Mouse (Mus musculus) heart, embryonic 16.5 days (tissue): Measurements from ENCODE around the gene Dlk2. TPM values are rescaled to one million over a fixed set of nuclear protein-coding genes. Genes with fewer than 3 reads are reported as not detected.

Experiments
- ATAC-seq: fragments of 200-750 bp; cut with Nextera tagmentation; replicated peaks from 2 replicates; pipeline ENCODE4 v1.8.0; 2017; ENCODE audit warnings: moderate number of reproducible peaks; ENCODE audit not compliant: insufficient read depth, low FRiP score; ENCODE audit errors: extremely low read depth
- H3K27ac ChIP-seq: fragments of 300-500 bp; sonication (generic); 2 replicates; pipeline ENCODE4 v1.5.1; 2014; ENCODE audit warnings: mild to moderate bottlenecking, low read length, control low read depth, moderate library complexity
- H3K27me3 ChIP-seq: fragments of 300-500 bp; sonication (generic); 2 replicates; pipeline ENCODE4 v1.6.1; 2014; ENCODE audit warnings: low read length, mixed read lengths; ENCODE audit not compliant: control insufficient read depth, insufficient read depth
- H3K36me3 ChIP-seq: fragments of 300-500 bp; sonication (generic); 2 replicates; pipeline ENCODE4 v1.6.1; 2014; ENCODE audit not compliant: control insufficient read depth, insufficient read depth
- H3K4me1 ChIP-seq: fragments of 300-500 bp; sonication (generic); 2 replicates; pipeline ENCODE4 v1.6.1; 2014; ENCODE audit warnings: low read length, mixed read lengths; ENCODE audit not compliant: control insufficient read depth, insufficient read depth
- H3K4me2 ChIP-seq: fragments of 300-500 bp; sonication (generic); 2 replicates; pipeline ENCODE4 v1.6.1; 2014; ENCODE audit warnings: low read depth, mild to moderate bottlenecking, control low read depth, low read length
- H3K4me3 ChIP-seq: fragments of 300-500 bp; sonication (generic); 2 replicates; pipeline ENCODE4 v1.5.1; 2014; ENCODE audit warnings: mild to moderate bottlenecking, control low read depth, low read length
- H3K9ac ChIP-seq: fragments of 300-500 bp; sonication (generic); 2 replicates; pipeline ENCODE4 v1.6.1; 2014; ENCODE audit warnings: low read length, control low read depth
- H3K9me3 ChIP-seq: fragments of 300-500 bp; sonication (generic); replicated peaks from 2 replicates; pipeline ENCODE4 v1.6.1; 2016; ENCODE audit warnings: low read length; ENCODE audit not compliant: control insufficient read depth
- WGBS: fragments of 180-500 bp; shearing (Covaris S2); extraction: QIAGEN DNeasy Blood & Tissue Kit; methylation state at CpG from one replicate; pipeline ENCODE4 v1.1.7; 2014; 5-methylcytosine and 5-hydroxymethylcytosine counted together
- polyA plus RNA-seq: library from polyadenylated mRNA; unstranded; fragments of >200 nt; fragmentation: Nextera tagmentation; extraction: Ambion mirVana; gene quantifications from 2 replicates; pipeline ENCODE4 v1.2.1, GENCODE M21; 2015

The Dlk2 gene
- polyA plus RNA-seq, 1 experiment from 2014 or later = 1.4 TPM

DNA sequence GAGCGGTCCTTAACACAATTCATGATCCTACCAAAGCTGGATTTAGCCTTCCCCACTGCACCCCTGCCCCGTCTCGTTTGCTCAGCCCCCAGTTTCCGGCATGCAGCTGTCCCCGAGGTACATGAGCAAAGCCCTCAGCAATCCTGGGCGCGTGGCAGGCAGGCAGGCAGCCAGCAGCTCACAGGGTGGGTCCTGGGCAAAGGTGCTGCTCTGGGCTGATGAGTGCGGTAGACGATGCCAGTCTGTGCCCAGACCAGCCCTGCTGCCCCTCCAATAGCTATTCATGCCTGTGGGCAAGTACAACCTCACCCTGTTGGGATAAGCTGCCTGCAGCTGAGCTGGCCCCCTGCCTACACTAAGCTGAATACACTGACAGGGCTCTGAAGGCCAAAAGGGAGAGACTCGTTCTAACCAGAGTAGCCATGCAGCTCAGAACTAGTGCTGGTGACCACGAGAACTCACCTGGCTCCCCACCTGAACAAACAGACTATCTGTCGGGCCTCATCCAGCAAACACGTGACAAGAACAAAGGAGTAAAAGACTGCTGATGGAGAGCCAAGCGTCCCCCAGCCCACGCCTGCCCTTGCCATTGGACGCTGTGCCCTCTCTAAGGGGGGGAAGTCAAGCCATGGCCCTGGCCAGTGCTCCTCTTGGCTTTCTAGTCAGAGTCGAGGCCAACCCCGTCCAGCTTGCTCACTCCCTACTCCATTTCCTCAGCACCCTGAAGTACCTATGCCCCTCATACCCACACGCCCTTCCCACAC lies 27.3 kb upstream of the Dlk2 start:
- Histone ChIP-seq H3K4me3 (no peak overlapping the region), H3K9ac (peak overlapping the region; percentile 28; the same call in 1 of the 2 replicates), H3K27me3 (no peaks in the 10 kb centered on the region), H3K4me2 (no peak overlapping the region), H3K36me3 (peaks cover 15% of the 10 kb centered on the region), H3K27ac (peak overlapping the region; percentile 45), H3K9me3 (no peaks in the 10 kb centered on the region), H3K4me1 (peaks cover 47% of the 10 kb centered on the region)
- ATAC-seq = no peak
- 75% methylated on average over 19 of the region's 19 CpGs for WGBS

DNA sequence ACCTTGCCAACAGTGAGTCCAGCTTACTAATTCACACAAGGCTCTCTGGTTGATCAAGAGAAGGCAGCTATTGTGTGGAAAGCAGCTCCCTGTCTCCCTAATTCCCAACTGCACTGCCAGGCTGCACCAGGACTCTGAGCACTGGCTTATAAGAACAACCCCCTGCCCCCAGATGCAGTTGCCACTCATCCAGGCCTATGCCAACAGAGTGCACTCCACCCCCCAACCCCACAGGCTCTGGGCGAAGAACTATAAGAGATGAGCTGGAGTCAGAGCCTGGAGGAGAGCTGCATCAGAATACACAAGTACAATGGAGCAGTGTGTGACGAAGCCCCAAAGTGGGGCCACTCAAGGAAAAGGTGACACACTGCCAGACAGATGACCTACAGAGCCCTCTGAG lies 25.2 kb upstream of the Dlk2 start:
- WGBS = 87% methylated on average over 2 of the region's 2 CpGs
- Histone ChIP-seq H3K27ac (no peak overlapping the region), H3K4me1 (peaks cover 44% of the 10 kb centered on the region), H3K4me2 (no peak overlapping the region), H3K9me3 (no peaks in the 10 kb centered on the region), H3K36me3 (peaks cover 14% of the 10 kb centered on the region), H3K27me3 (no peaks in the 10 kb centered on the region), H3K9ac (no peak overlapping the region), H3K4me3 (no peak overlapping the region)
- ATAC-seq = no peak

DNA sequence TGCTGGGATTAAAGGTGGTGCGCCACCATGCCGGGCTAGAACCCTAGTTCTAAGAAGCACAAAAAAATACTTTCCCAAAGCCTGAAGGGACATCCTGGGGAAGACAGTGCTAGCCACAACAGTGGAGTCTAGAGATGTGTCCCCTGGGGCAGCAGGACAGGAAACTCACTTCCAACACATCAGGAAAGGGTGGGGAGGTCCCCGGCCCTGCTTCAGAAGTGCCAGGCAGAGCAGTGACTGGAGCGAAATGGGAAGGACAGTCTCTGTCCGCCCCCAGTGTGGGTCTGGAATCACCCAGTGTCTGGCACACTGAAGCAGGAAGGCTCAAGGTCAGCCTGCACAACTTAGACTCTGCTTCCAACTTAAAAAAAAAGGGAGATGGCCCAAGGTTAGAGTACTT lies 24.5 kb upstream of the Dlk2 start:
- Histone ChIP-seq H3K36me3 (peaks cover 18% of the 10 kb centered on the region), H3K4me1 (peaks cover 46% of the 10 kb centered on the region)

DNA sequence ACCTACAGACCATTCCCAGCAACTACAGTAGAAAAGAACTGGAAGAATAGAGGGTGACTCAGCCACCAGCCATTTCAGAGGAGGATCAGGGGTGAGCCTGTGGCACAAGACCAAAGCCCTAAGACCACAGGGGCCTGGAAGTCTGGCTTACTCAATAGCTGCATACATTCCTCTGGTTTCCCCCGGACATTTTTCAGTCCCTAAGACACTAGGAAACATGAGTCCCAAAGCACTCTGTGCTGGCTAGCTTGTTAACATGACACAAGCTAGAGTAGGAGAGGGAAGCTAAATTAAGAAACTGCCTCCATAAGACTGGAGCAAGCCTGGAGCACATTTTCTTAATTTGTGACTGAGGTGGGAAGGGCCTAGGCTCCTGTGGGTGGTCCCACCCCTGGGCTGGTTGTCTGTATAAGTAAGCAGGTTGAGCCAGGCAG lies 23.4 kb upstream of the Dlk2 start:
- peaks cover 47% of the 10 kb centered on the region for H3K4me1 ChIP-seq
- WGBS = 44% methylated on average over 1 of the region's 1 CpGs
- H3K9me3 ChIP-seq = no peaks in the 10 kb centered on the region
- no peak; the same call in 1 of the 2 replicates for ATAC-seq
- no peaks in the 10 kb centered on the region for H3K27me3 ChIP-seq
- H3K4me2 ChIP-seq = no peak overlapping the region
- peaks cover 22% of the 10 kb centered on the region for H3K36me3 ChIP-seq
- no peak overlapping the region for H3K4me3 ChIP-seq
- no peak overlapping the region; the same call in 1 of the 2 replicates for H3K9ac ChIP-seq
- H3K27ac ChIP-seq = peak overlapping the region; percentile 77

More for the DNA sequence above, 24.5 kb upstream of the Dlk2 start:
- Histone ChIP-seq H3K9ac (no peak overlapping the region), H3K27me3 (no peaks in the 10 kb centered on the region), H3K27ac (peak overlapping the region; percentile 23; the same call in 1 of the 2 replicates), H3K4me3 (no peak overlapping the region), H3K4me2 (no peak overlapping the region), H3K9me3 (no peaks in the 10 kb centered on the region)
- no peak for ATAC-seq
- WGBS = 70% methylated on average over 5 of the region's 5 CpGs

DNA sequence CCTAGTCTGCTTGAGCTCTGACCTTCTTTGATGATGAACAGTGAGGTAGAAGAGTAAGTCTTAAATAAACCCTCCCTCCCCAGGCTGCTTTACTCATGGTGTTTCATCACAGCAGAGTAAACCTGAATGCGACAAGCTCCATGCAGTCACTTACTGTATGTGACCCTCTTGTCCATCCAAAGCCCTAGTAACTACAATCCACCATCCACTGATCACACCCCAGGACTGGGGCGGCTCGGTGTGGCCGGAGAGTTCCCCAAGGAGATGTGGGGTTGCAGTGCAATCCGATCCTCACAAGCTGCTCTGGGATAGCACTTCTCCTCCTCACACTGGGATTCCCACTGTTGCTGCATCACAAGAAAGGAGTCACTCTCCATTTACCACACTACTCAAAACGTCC lies 22.8 kb upstream of the Dlk2 start:
- no peak overlapping the region; the same call in 1 of the 2 replicates for H3K9ac ChIP-seq
- ATAC-seq = no peak
- H3K4me3 ChIP-seq = no peak overlapping the region
- no peaks in the 10 kb centered on the region for H3K27me3 ChIP-seq
- H3K4me2 ChIP-seq = no peak overlapping the region
- 69% methylated on average over 6 of the region's 6 CpGs for WGBS
- peaks cover 25% of the 10 kb centered on the region for H3K36me3 ChIP-seq
- H3K9me3 ChIP-seq = no peaks in the 10 kb centered on the region
- H3K27ac ChIP-seq = peak overlapping the region; percentile 7
- peaks cover 40% of the 10 kb centered on the region for H3K4me1 ChIP-seq

DNA sequence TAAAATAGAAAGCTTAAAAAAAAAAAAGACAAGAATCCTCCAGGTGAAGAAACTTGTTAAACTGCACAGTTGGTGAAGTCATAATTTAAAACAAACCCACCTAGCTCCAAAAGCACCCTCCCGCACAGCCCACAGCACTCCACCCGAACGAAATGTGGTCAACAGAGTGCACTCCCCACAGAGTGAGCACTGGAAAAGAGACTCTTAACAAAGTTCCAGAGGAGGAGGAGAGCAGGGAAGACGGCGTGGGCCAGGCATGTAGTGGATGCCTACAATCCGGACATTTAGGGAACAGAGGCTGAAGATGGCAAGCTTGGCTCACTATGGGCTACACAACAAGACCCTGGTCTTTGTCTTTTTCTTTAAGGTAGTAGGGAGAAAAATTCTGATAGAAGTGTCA lies 22.2 kb upstream of the Dlk2 start:
- no peak overlapping the region for H3K9ac ChIP-seq
- no peaks in the 10 kb centered on the region for H3K9me3 ChIP-seq
- H3K27me3 ChIP-seq = no peaks in the 10 kb centered on the region
- H3K27ac ChIP-seq = no peak overlapping the region
- no peak overlapping the region for H3K4me2 ChIP-seq
- peaks cover 23% of the 10 kb centered on the region for H3K36me3 ChIP-seq
- H3K4me3 ChIP-seq = no peak overlapping the region
- no peak for ATAC-seq
- peaks cover 35% of the 10 kb centered on the region for H3K4me1 ChIP-seq
- 86% methylated on average over 6 of the region's 6 CpGs for WGBS

DNA sequence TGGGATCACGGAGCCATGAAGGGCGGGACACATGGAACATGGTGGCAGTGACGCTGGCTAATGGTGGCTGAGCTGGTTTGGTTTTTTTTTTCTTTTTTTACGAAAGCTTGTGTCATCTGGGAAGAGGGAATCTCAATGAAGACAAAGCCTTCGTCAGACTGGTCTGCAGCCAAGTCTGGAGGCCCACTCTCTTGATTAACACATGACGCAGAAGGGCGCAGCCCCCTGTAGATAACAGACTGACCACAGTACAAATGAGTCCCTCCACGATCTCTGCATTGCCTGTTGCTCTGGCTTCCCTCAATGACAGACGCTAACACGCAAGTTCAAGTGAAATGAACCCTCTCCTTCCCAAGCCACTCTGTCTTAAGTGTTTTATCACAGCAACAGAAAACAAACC lies 21.7 kb upstream of the Dlk2 start:
- H3K4me1 ChIP-seq = peaks cover 34% of the 10 kb centered on the region
- WGBS = 65% methylated on average over 10 of the region's 10 CpGs
- no peaks in the 10 kb centered on the region for H3K27me3 ChIP-seq
- peaks cover 23% of the 10 kb centered on the region for H3K36me3 ChIP-seq
- H3K4me2 ChIP-seq = no peak overlapping the region
- H3K4me3 ChIP-seq = no peak overlapping the region
- H3K27ac ChIP-seq = no peak overlapping the region
- no peak for ATAC-seq
- no peaks in the 10 kb centered on the region for H3K9me3 ChIP-seq
- H3K9ac ChIP-seq = no peak overlapping the region

DNA sequence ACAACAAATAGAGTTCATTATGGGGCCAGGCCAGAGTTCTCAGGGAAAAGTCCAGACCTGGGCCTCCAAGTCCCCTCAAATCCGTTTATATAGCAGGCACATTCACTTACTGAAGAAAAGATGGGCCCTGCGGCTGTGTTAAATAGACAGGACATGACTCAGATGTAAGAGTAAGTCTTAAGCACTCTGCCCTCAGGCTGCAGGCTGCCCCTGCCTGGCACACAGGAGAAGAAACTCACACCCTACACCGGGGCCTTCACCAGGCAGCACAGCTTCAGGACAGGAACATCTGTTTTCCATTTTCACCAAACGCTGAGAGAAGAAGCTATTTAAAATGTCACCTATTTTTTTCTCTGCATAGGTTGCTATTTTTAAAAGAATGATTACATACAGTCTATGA lies 19.6 kb upstream of the Dlk2 start:
- peak overlapping the region; percentile 40; the same call in 1 of the 2 replicates for H3K27ac ChIP-seq
- no peak overlapping the region for H3K4me3 ChIP-seq
- no peak overlapping the region for H3K9ac ChIP-seq
- peaks cover 43% of the 10 kb centered on the region for H3K4me1 ChIP-seq
- 61% methylated on average over 4 of the region's 4 CpGs for WGBS
- ATAC-seq = no peak
- no peaks in the 10 kb centered on the region for H3K9me3 ChIP-seq
- peaks cover 12% of the 10 kb centered on the region; the same call in 1 of the 2 replicates for H3K36me3 ChIP-seq
- H3K27me3 ChIP-seq = no peaks in the 10 kb centered on the region
- no peak overlapping the region for H3K4me2 ChIP-seq

DNA sequence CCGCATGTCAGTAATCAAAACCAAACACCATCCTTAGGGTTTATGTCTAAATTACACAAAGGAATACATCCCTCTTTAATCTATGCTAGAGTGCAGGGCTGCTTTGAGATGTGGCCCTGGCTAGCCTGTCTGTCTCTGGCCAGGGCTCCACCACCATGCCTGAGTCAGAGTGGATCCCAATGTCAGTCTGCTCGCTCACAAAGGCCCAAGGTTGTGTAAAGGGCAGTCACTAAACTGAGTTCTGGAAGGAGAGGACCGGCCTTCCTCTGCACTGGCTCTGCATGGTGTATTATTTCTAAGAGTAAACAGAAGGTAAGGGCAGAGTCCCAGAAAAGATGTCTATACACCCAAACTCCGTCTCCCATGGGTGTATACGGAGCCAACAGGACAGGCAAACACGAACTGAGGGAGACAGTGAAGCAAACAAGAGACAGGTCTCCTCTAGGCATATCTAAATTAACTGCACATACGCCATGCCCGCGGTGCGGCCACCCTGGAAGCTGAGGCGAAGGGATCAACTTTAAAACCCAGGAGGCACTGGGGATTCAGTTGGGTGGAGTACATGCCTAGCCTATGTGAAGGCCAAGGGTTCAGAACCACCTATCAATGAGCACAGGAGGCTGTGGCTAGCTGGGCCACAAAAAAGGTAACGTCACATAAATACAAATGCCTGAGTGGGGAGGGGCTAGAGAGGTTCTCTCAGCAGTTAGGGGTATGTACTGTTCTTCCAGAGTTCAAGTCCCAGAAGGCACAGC lies 19.0 kb upstream of the Dlk2 start:
- ATAC-seq = no peak

More for the DNA sequence above, 19.0 kb upstream of the Dlk2 start:
- H3K4me3 ChIP-seq = no peak overlapping the region
- H3K36me3 ChIP-seq = peaks cover 12% of the 10 kb centered on the region; the same call in 1 of the 2 replicates
- no peak overlapping the region for H3K4me2 ChIP-seq
- 0 out of 2 replicates have a peak overlapping the region, but pooled peaks have one; percentile 31 for H3K9ac ChIP-seq
- H3K9me3 ChIP-seq = no peaks in the 10 kb centered on the region
- peaks cover 38% of the 10 kb centered on the region for H3K4me1 ChIP-seq
- peak overlapping the region; percentile 20 for H3K27ac ChIP-seq
- WGBS = 81% methylated on average over 12 of the region's 12 CpGs
- H3K27me3 ChIP-seq = no peaks in the 10 kb centered on the region
